Mouse (Mus musculus): ENCODE measurements at regions not wholly inside any gene's neighbourhood (a gene's known extent, or its start where the extent isn't known, plus 50 kb on each side); places are given as distances from the start of the nearest gene placed in this dataset.
A peak's percentile ranks its signal among the peaks of the same experiment; 100 is the strongest.

DNA sequence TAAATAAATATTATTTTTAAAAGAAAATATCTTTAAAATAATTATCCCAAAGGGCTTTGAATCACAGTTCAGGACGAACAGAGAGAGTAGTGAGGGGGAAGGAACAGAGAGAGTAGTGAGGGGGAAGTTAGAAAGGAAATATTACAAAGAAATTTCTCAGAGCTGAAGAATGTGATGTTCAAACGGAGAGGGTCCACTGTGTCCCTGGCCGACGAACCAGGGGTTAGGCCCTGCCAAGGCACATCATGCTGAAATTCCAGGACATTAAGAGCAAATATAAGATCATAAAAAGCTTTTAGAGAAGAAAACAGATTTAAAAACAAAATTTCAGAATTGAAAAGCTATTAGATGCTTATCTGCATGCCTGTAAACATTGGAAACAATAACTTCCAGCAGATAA lies 61.6 kb downstream of the Skor1 start:
- no peak for DNase-seq (ENCODE audit: extremely low spot score)

DNA sequence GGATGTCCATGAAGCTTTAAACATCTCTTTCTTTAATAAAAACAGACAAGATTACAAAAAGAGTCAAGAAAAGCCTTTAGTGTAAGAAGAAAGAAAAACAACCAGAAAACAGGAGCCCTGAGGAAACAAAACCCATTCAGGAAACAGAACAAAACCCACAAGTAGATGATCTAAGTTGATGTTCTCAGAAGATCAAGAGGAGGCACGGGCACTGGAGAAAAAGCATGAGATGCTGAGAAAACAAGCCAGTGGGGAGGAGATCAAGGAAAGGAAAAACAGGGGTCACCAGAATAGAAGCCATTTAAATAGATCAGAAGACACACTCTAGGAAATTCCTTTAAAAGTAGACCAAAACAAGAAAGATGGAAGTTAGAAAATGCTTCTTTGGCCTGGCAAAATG lies 62.1 kb downstream of the Skor1 start:
- no peak for DNase-seq (ENCODE audit: extremely low spot score)

DNA sequence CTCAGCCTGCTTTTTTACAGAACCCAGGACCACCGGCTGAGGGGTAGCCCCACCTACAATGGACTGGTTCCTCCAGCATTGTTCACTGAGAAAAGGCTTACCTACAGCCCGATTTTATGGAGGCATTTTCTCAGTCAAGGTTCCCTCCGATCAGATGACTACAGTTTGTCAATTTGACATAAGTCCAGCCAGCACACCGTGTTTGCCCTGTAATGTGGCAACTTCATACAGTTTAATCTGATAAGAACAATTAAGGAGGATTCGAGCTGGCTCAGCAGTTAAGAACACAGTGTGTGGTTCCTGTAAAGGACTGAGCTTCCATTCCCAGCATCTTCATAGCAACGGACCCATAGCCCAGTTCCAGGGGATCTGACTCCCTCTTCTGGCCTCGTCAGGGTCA lies 65.9 kb downstream of the Skor1 start:
- DNase-seq (ENCODE audit: extremely low spot score) = no peak

DNA sequence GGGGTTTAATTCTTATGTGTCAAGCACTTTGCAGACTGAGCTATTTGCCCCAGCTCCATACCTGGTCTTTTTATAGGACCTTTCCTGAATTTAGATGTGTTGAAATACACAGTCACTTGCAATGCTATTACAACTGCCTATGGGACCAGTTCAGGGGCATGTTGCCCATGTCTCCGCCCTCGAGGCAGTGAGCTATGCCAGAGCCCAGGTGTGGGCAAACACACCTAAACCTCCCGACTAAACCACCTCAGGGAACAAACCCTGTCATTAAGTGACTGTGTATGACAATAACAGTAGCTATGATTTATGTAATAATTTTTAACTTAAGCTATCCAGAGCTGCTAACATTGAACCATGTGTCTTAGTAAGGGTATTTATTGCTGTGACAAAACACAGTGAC lies 66.5 kb downstream of the Skor1 start:
- no peak for DNase-seq (ENCODE audit: extremely low spot score)

DNA sequence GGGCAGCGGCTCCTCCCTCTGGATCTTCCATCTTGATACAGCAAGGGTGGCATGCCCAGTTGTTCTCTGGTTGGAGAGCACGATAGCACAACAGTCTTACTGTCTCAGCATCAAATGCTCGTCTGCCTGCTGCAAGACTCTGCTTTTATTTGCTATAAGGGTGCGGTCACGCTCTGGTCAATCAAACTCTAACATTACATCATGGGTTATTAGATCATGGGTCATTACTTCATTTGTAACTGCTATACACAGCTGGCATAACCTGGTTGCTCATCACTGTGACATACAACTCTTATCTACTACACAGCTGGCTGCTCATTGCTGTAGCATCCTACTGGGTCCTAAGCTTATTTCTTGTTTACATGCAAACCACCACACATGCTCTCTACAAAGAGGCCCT lies 68.4 kb downstream of the Skor1 start:
- no peak for DNase-seq (ENCODE audit: extremely low spot score)

DNA sequence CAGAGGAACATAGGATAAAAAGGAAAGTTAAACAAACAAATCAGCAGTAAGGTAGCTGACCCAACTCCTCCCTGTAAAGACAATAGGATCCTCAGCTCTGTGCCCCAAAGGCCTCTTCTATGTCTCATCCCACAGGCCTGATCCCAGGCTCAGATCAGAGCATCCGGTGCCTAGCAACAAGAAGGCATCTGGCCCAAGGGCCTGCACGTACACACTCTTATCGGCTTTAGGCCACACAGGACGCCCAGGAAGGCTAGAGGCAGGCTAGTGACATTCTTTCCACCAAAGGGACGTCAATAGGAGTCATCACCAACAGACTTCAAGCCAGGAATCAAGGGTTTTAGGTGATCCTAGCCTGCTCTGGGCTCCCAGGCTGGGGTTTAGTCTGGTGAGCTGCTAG lies 73.5 kb downstream of the Skor1 start:
- peak; percentile 62 for DNase-seq (ENCODE audit: extremely low spot score)

DNA sequence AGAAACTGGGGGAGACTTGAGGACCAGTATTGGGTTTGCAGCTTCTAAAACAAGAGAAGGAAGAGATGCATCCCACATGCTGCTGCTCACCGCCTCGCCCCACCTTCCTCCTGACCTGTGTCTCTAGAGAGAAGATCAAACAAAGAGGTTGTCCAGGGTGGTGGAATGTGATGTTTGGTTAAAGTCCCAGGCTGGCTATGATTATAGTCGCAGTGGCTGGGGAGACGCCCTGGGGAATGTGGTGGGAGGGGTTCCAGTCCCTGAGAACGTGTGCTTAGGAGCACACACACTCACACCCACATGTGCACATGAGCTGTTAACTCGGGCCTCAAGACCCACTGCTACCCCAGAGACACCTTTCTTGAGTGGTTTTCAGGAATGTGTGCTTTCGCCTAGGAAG lies 74.0 kb downstream of the Skor1 start:
- DNase-seq (ENCODE audit: extremely low spot score) = no peak

DNA sequence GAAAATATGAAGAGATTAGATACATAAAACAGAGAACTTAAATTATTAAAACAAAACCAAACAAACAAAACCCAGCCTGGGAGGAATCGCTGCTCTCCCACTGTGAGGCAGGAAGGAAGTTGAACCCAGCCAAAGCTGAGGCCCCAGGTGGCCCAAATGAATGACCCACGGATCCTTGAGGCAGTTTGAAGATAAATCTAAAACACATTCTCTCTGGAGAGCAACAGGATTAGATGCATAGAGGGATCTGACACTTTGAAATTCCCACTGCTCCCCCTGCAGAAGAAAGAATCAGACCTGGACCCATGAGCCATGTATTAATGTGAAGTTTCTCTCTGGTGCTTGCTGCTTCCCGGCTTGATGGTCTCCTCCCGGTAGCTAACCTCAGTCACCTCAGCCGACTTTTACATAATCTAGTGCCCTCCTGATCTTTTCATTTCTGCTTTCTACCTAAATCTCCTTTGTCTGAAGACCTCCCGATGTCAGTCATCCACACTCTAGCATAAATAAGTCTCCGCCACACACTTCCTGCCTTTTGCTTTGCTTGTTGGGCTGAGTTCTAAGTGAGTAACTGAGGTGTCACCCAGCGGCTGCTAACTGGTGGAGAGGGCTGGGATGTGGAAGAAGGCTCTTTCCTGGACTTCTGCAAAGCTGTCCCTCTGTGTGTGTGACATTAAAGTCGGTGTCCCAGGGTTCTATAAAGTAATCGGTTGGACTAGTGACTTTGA lies 74.6 kb downstream of the Skor1 start:
- DNase-seq (ENCODE audit: extremely low spot score) = peak; percentile 42

DNA sequence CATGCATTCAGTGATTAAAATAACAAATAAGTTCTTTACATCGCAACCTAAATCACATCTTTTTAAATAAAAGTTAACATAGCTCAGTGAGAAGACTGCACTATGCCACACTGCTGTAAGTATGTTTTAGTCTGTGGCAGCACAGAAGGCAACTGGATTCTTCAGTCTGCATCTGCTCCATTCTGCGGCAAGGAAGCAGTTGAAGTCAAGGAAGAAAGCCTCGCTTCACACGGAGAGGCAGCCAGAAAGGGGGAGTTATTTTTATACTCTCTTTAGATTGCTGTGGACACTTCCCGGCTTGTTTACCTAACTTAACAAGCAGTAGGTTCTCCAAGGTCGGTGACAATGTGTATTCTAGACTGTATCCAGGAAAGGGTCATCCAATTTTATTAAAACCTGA lies 77.7 kb downstream of the Skor1 start:
- DNase-seq (ENCODE audit: extremely low spot score) = no peak

DNA sequence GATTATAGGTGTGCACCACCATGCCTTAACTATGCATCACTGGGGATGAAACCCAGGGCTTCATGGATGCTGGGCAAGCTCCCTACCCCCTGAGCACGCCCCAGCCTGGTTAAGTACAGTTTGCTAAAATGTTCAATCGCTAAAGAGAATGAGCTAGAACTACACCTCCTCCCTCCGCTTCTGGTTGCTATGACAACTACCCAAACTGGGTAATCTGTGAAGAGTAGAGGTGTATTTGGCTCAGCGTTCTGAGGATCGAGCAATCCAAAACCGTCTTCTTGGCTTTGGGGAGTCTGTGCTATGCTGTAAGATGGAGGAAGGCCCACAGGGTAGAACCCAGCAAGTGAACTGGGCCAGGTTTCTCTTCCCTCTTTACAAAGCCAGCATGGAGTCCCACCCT lies 78.8 kb downstream of the Skor1 start:
- no peak for DNase-seq (ENCODE audit: extremely low spot score)

DNA sequence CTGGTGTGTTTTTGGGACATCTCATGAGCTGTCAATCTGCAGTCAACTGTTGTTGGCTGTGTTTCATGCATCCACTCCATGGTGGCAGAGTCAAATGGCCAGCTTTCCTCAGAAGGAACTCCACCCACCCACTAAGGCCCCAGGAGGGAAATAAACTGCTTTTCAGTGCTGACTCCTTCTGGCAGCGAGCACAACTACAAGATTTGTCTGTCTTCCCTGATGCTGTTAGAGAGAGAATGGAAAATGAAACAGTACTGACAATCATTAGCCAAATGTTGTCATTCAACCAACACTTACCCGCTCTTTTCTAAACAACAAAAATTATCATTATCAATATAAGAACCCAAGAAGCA lies 79.3 kb upstream of the Pias1 start:
- DNase-seq (ENCODE audit: extremely low spot score) = no peak

DNA sequence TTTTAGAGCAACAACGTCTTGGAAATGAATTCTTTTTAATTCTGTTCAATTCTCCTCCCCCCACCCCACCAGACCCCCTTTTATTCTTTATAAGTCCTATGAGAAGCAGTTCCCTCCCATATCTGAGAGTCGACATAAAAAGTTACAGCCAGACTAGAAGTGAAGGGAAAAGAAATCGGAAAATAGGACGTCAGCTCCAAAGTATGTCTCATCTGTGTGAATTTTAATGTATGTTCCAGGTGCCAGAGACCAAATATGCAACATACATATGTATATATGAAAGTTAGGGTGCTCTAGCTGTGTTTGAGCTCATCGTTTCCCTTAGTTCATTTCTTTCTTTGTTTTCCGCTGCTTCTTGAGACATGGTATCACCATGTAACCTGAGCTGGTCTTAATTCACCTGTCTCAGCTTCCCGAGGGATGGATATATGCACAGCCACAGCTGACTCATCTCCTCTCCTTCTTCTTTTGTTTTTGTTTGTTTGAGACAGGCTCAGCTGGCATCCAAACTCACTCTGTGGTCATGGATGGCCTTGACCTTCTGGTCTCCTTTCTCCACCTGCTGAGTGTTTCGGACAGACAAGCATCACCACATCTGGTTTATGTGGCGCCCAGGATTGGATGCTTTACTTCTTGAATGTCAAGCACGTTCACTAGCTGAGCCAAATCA lies 78.8 kb upstream of the Pias1 start:
- DNase-seq (ENCODE audit: extremely low spot score) = no peak

DNA sequence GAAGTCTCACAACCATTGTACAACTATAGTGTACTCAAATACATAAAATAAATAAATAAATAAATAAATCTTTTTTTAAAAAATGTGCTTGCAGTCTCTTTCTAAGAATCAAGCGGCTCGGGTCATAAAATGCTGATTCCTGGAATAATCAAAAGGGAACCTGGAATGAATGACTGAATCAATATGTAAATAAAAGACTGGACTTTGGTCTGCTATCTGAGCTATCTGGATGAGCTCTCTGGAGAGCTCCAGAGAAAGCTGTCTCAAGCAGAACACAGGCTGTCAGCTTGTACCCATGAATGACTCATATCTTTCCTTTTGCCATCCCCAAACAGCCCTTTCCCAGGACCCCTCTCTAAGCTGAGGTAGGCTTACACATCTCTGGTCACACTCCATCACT lies 75.8 kb upstream of the Pias1 start:
- DNase-seq (ENCODE audit: extremely low spot score) = no peak

DNA sequence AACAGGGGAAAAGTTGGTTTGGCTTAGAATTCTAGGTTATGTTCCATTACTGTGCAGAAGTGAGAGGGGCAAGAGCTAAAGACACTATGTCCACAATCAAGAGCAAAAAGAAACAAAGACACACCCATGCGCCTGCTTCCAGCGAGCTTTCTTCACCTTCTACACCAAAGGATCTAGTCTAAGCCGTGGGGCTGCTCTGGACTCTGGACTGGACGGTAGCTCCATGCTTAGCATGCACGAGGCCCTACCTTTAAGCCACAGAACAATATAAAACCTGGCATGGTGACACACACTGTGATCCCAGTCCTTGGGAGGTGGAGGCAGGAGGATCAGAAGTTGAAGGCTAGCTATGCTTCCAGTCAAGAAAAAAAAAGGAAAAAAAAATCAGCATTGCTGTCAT lies 73.0 kb upstream of the Pias1 start:
- DNase-seq (ENCODE audit: extremely low spot score) = no peak

DNA sequence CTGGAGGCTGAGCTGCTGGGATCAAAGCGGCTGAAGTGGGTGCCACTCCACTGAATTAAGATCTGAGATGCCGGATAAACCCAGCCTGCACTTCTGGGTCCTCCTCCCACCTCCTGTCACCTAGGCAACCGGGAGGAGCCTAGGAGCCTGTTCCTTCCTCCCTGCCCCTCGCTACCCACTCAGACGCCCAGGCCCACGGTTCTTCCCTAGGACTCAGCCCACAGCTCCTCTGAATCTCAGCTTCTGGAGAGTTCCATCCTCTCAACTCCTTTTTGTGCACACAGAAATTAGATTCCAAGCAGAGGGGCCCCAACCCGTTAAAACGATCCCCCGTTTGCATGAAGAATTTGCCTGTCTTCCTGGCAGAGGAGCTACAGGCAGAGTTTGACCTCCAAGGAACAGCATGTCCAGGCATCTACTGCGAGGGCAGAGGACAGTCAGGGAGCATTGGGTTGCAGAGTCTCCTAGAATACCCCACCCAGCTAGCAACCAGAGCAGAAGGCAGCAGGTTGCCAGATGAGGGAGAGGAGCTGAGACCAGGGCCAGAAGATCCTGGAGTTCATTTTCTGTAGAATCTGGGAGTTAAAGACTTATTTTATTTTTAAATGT lies 71.6 kb upstream of the Pias1 start:
- DNase-seq (ENCODE audit: extremely low spot score) = peak; percentile 74

DNA sequence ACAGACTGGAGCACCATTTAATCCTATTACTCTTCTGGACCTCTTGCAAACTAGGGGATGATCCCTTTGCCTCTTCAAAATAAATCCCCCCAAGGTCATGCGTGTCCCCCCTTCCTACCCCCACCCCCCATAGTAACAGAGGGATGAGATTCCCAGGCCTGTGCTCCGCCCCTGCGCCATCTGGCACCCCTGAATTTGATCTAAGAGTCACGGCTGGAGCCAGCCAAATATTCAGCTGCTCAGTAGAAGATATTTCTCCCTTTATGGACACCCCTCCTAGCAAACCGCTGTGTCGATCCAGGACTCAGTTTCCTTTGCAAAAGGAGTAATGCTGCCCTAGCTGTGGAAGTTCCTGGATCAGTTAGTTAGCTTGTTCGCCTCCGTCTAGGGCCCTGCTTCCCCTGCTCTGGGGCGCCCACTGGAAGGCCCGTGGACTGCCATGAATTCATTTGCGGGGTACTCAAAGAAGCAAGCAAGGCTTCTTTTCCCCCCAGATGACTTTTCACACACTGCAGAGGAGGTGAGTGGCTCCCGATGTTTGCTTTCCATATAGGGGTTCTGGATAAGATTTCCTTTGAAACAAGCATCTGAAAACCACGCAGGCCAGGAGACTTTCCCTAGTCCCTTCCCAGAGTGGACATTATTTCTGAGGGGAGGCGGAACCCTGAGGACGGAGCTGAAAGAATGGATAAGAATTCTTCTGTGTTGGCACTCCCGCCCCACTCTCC lies 70.9 kb upstream of the Pias1 start:
- no peak for DNase-seq (ENCODE audit: extremely low spot score)

DNA sequence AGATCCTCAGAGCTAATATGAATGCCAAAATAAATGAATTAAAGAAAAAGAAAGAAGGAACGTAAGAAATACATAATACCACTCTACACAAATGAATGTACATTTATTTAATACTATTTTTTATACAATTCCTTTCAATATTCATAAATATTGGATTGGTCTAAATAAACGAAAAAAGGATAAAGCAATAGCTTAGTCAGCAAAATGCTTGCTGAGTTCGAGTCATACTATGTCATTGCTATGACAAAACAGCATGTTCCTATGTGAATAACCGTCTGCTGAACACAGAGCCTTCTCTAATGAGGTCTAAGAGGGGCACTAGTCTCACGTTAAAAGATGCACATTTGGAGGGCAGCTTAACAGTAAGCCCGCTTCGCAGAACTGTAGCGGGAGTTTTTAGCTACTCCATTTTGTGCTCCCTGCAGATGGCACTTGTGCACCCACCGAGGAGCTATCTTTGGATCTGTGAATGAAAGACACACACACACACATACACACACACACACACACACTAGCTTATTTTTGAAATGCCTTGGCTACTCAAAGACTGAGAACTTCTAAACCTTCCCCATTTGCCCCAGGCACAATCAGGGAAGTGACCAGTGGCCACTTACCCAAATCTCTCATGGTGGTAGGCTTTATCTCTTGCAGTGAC lies 69.1 kb upstream of the Pias1 start:
- DNase-seq (ENCODE audit: extremely low spot score) = no peak

DNA sequence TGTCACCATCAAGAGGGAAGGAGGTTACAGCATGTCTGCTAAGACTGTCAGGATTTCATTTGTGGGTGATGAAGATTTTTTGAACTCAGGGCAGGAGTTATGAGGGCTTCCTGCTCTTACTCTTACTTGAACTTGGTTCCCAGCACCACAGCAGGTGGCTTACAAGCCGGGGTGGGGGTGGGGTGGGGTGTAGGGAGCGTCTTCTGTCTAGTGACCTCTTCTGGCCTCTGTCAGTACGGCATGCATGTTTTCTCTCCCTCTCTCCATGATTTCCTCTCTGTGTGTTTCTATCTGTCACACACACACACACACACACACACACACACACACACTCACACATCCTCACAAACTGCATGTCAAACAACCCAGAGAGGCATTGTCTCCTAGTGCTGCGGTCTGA lies 64.5 kb upstream of the Pias1 start:
- no peak for DNase-seq (ENCODE audit: extremely low spot score)

DNA sequence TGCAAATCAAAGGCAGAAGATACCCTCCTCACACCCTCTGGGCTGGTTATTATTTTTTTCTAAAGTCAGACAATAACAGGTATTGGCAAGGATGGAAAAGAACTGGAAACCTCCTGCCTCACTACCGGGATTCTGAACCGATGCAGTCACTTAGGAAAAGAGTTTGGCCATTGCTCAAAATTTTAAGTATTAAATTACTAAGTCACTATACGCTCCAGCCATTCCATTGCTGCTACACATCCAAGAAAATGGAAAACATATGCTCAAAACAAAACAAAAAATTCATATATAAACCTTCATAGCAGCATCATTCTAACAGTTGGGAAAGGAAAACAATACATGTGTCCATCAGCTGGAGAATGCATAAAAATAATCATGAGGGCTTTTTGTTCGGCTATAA lies 63.9 kb upstream of the Pias1 start:
- no peak for DNase-seq (ENCODE audit: extremely low spot score)

DNA sequence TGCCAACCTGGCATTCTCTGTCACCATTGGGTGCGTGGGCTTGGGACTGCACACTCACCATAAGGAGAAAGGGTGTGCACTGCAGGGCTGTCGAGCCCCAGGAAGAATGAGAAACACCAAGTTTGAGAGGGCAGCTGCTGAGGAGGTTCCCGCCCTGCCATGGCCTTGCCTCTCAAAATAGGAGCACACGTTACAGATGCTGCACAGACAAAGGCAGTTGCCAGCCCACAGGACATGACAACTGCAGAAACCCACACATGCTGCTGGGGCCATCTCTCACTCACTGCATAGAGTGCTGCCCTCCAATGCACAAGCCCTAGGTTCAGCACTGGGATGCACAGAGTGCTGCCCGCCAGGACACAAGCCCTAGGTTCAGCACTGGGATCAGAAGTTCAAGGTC lies 61.6 kb upstream of the Pias1 start:
- no peak for DNase-seq (ENCODE audit: extremely low spot score)

DNA sequence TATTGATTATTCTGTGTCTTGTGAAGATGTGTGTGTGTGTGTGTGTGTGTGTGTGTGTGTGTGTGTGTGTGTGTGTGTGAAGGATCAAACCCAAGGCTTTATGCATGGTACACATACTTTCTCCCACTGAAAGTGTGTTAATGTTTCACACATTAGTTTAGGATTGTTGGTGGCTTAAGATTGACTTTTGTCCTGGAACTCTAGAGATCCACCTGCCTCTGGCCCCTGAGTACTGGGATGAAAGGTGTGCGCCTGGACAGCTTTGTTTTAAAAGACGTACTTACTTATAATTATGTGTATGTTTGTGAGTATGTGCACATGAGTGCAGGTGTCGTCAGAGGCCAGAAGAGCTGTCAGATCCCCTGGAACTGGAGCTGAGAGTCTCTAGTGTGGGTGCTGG lies 59.3 kb upstream of the Pias1 start:
- no peak for DNase-seq (ENCODE audit: extremely low spot score)

DNA sequence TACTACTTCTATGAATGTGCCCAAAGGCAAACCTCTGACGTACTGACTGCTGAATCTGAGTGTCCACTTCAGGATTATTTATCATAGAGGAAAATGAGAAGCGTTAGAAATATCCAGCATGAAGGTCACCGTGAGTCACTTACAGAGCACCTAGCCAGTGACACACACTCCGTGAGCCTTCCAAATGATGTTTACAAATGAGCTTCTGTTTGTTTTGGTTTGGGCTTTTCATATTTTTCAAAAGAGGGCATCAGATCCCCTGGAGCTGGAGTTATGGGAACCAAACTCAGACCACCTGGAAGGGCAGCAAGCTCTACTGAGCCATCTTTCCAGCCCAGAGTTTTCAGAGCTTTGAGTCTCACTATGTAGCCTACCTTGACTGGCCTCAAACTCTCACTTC lies 57.8 kb upstream of the Pias1 start:
- no peak for DNase-seq (ENCODE audit: extremely low spot score)
